Mouse (Mus musculus): ENCODE measurements at regions not wholly inside any gene's neighbourhood (a gene's known extent, or its start where the extent isn't known, plus 50 kb on each side); places are given as distances from the start of the nearest gene placed in this dataset.

DNA sequence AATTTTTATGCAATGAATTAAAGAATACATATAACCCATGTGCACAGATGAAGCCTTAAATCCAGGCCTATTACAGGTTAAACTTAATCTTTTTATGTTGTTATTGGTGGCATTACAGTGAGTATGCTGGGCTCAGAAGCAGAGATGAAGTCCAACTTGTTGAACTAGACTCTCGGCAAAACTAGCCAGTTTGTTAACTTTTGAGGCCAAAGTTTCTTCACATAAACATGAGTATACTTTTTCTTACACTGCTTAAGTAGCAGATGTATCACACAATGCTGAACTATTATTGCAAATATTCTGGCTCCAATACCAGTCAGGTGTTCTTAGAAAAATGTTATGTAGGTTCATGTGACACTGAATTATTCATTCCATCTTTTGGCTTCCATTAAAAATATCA, 592.4 kb upstream of the Cited2 start:
- Histone ChIP-seq H3K27me3 (ENCODE audit: insufficient read depth, low read length) (no peaks in the 10 kb centered on the region), H3K9me3 (ENCODE audit: low read length) (no peaks in the 10 kb centered on the region), H3K4me3 (replicated peaks; ENCODE audit: low read length) (no peak overlapping the region), H3K4me1 (replicated peaks; ENCODE audit: low read depth, low read length) (no peaks in the 10 kb centered on the region), H3K36me3 (ENCODE audit: insufficient read depth, low read length) (no peaks in the 10 kb centered on the region)
- TF ChIP-seq CTCF (conservative IDR thresholded peaks at IDR 0.05; ENCODE audit: low read length) (no peak), POU5F1 (IDR thresholded peaks at IDR 0.05; ENCODE audit: borderline replicate concordance, low read length) (no peak), NANOG (IDR thresholded peaks at IDR 0.05; ENCODE audit: borderline replicate concordance, low read length) (no peak)

DNA sequence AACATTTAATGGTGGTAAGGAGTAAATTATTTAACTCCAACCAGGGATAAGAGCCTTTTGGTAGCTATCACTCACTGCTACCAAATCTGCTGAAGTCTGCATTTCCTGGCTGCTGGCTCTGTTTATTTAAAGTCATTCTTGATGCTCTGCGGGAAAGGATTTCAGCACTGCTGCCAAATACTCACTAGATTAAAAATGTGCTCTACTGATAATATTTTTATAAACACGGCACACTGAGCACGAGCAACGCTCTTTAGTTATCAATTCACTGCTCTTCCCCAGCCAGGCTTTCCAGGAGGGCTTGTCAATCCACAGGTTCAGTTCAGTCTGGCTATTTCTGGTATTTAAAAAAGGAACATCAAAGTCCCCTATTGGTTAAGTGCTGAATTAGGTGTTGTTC, 591.3 kb upstream of the Cited2 start:
- no peaks in the 10 kb centered on the region for H3K36me3 ChIP-seq (ENCODE audit: insufficient read depth, low read length)
- no peaks in the 10 kb centered on the region for H3K9me3 ChIP-seq (ENCODE audit: low read length)
- no peak for TF ChIP-seq CTCF (conservative IDR thresholded peaks at IDR 0.05; ENCODE audit: low read length)
- no peak for TF ChIP-seq NANOG (IDR thresholded peaks at IDR 0.05; ENCODE audit: borderline replicate concordance, low read length)
- no peak for TF ChIP-seq POU5F1 (IDR thresholded peaks at IDR 0.05; ENCODE audit: borderline replicate concordance, low read length)
- no peaks in the 10 kb centered on the region for H3K4me1 ChIP-seq (replicated peaks; ENCODE audit: low read depth, low read length)
- no peaks in the 10 kb centered on the region for H3K27me3 ChIP-seq (ENCODE audit: insufficient read depth, low read length)
- no peak overlapping the region for H3K4me3 ChIP-seq (replicated peaks; ENCODE audit: low read length)

DNA sequence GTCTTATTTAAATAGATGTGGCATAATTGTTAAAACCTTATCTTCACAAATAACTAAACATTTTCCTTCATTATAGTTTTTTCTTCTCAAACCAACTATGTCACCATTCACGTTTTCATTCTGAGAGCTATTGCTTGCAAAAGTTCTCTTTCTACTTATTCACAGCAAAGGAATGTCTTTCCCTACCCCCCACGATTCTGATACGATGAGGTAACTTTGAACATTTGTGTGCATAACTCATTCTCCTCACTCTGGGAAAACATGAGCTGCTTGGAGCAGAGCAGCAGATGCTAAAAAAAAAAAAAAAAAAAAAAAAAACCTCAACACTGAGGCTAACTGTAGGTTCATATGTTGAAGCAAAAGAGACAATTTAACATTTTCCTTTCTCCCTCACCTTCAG, 547.6 kb upstream of the Cited2 start:
- H3K9me3 ChIP-seq (ENCODE audit: low read length): peaks cover 11% of the 10 kb centered on the region
- peaks cover 8% of the 10 kb centered on the region for H3K4me1 ChIP-seq (replicated peaks; ENCODE audit: low read depth, low read length)
- no peak overlapping the region for H3K4me3 ChIP-seq (replicated peaks; ENCODE audit: low read length)
- no peak for TF ChIP-seq CTCF (conservative IDR thresholded peaks at IDR 0.05; ENCODE audit: low read length)
- no peak for TF ChIP-seq POU5F1 (IDR thresholded peaks at IDR 0.05; ENCODE audit: borderline replicate concordance, low read length)
- TF ChIP-seq NANOG (IDR thresholded peaks at IDR 0.05; ENCODE audit: borderline replicate concordance, low read length): no peak
- no peaks in the 10 kb centered on the region for H3K27me3 ChIP-seq (ENCODE audit: insufficient read depth, low read length)
- peaks cover 6% of the 10 kb centered on the region; the same call in 1 of the 2 replicates for H3K36me3 ChIP-seq (ENCODE audit: insufficient read depth, low read length)

DNA sequence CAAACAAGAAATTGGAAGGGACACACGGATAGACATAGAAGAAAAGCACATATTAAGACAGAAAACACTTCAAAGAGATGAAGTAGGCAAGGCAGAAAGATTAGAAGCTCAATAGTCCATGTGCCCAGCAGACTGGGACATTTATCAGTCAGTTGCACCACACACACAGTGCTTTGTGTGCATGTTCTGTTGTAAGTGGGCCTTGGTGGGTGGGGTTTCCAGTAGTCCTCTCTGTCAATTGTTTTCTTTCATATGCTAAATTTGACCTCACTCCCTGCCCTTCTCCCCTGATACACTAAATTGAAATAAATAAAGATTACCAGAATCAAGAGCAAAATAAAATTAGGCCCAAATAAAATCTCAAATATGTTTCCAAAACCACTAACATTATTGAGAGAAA, 546.0 kb upstream of the Cited2 start:
- Histone ChIP-seq H3K27me3 (ENCODE audit: insufficient read depth, low read length) (no peaks in the 10 kb centered on the region), H3K4me3 (replicated peaks; ENCODE audit: low read length) (no peak overlapping the region), H3K9me3 (ENCODE audit: low read length) (peaks cover 11% of the 10 kb centered on the region), H3K4me1 (replicated peaks; ENCODE audit: low read depth, low read length) (peaks cover 8% of the 10 kb centered on the region), H3K36me3 (ENCODE audit: insufficient read depth, low read length) (peaks cover 6% of the 10 kb centered on the region; the same call in 1 of the 2 replicates)
- TF ChIP-seq POU5F1 (IDR thresholded peaks at IDR 0.05; ENCODE audit: borderline replicate concordance, low read length): no peak; the same call in 1 of the 2 replicates
- peak; percentile 29; the same call in 1 of the 2 replicates for TF ChIP-seq NANOG (IDR thresholded peaks at IDR 0.05; ENCODE audit: borderline replicate concordance, low read length)

DNA sequence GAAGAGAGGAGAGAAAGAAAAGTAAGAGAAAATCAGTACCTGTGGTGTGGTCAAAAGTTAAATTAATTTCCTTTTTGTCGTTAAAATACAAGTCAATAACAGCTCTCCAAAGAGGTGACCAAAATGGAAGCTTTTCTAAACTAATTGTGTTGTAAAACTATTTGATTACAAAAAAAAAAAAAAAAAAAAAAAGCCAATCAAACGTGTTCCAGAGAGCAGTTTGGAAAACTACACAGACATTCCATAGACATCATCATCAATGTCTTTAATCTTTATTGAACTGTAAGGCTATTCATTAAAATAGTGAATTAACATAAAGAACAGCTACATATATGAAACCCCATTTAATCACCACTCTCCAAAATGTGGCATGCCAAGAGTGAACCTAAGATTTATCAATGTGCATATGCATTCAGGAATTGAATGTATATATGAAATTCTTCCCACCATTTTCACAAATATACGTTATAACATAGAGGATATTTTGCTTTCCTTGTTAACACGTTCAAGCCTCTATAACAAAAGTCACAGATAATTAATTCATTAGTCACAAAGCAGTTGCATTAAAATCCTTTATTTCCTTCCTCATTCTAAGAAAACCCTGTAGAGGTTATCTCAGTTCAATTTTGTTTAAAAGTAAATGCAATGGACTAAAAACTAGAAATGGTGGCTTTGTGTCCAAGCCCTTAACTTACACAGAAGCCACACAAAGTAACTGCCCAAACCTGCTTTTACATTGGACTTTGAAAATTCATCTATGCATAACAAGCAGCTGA, 545.3 kb upstream of the Cited2 start:
- Histone ChIP-seq H3K4me3 (replicated peaks; ENCODE audit: low read length) (no peak overlapping the region), H3K36me3 (ENCODE audit: insufficient read depth, low read length) (peaks cover 6% of the 10 kb centered on the region; the same call in 1 of the 2 replicates), H3K27me3 (ENCODE audit: insufficient read depth, low read length) (no peaks in the 10 kb centered on the region), H3K4me1 (replicated peaks; ENCODE audit: low read depth, low read length) (peaks cover 8% of the 10 kb centered on the region), H3K9me3 (ENCODE audit: low read length) (peaks cover 11% of the 10 kb centered on the region)
- no peak for TF ChIP-seq POU5F1 (IDR thresholded peaks at IDR 0.05; ENCODE audit: borderline replicate concordance, low read length)
- no peak for TF ChIP-seq NANOG (IDR thresholded peaks at IDR 0.05; ENCODE audit: borderline replicate concordance, low read length)
- no peak for TF ChIP-seq CTCF (conservative IDR thresholded peaks at IDR 0.05; ENCODE audit: low read length)

DNA sequence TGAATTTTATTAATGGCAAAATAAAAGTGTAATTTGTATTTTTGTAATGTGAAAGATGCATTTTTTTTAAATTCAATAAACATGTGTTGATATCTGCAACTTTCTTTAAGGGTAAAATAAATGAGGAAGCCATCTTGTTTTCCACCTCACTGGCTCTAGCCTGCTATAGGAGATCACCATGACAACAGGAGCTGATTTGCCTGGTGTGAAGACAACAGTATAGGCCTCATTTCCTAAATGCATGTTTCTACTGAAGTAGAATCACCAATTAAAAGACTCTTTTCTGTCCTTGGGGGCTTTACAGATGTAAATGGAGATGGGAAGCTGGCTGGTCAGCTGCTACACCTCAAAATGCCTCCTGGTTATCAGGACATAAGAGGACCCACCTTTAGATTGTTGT, 544.4 kb upstream of the Cited2 start:
- Histone ChIP-seq H3K27me3 (ENCODE audit: insufficient read depth, low read length) (no peaks in the 10 kb centered on the region), H3K4me1 (replicated peaks; ENCODE audit: low read depth, low read length) (peaks cover 8% of the 10 kb centered on the region), H3K36me3 (ENCODE audit: insufficient read depth, low read length) (peaks cover 6% of the 10 kb centered on the region; the same call in 1 of the 2 replicates), H3K4me3 (replicated peaks; ENCODE audit: low read length) (no peak overlapping the region), H3K9me3 (ENCODE audit: low read length) (peaks cover 11% of the 10 kb centered on the region)
- peak; percentile 73; the same call in 1 of the 2 replicates for TF ChIP-seq NANOG (IDR thresholded peaks at IDR 0.05; ENCODE audit: borderline replicate concordance, low read length)
- TF ChIP-seq POU5F1 (IDR thresholded peaks at IDR 0.05; ENCODE audit: borderline replicate concordance, low read length): no peak

DNA sequence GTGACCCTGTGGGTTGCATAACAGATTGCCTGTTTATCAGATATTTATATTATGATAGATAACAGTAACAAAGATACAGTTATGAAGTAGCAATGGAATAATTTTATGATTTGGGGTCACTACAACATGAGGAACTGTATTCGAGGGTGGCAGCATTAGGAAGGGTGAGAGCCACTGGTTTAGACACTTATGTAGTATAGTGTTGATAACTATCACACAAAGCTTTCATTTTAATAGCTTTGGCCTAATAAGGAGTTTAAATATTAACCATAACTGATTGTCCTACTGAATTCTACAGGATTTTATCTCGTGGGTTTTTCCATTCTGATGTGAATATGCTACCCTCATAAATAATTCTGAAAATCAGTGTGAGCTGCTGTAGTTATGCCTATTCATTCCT, 538.6 kb upstream of the Cited2 start:
- TF ChIP-seq POU5F1 (IDR thresholded peaks at IDR 0.05; ENCODE audit: borderline replicate concordance, low read length): no peak
- no peak for TF ChIP-seq CTCF (conservative IDR thresholded peaks at IDR 0.05; ENCODE audit: low read length)
- TF ChIP-seq NANOG (IDR thresholded peaks at IDR 0.05; ENCODE audit: borderline replicate concordance, low read length): no peak
- Histone ChIP-seq H3K36me3 (ENCODE audit: insufficient read depth, low read length) (no peaks in the 10 kb centered on the region), H3K27me3 (ENCODE audit: insufficient read depth, low read length) (no peaks in the 10 kb centered on the region), H3K4me1 (replicated peaks; ENCODE audit: low read depth, low read length) (no peaks in the 10 kb centered on the region), H3K9me3 (ENCODE audit: low read length) (no peaks in the 10 kb centered on the region), H3K4me3 (replicated peaks; ENCODE audit: low read length) (no peak overlapping the region)

DNA sequence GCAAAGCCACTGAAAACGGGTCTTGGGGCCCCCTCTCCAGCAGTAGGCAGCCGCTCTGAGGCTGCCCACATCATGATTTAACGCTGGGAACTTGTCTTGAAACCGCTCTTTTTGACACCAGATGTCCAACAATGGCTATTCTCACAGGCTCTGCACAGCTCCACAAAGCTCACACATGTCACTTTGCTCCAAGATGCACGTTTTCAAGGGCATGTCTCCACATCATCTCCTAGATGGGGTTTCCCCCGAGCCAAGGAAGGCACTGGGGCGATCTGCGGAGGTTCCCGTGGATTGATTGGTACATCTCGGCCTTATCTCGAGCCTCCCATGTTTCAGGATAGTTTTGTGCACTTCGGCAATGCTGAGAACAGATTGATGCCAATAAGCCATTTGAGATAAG, 526.8 kb upstream of the Cited2 start:
- TF ChIP-seq POU5F1 (IDR thresholded peaks at IDR 0.05; ENCODE audit: borderline replicate concordance, low read length) (no peak), NANOG (IDR thresholded peaks at IDR 0.05; ENCODE audit: borderline replicate concordance, low read length) (no peak), CTCF (conservative IDR thresholded peaks at IDR 0.05; ENCODE audit: low read length) (no peak)
- H3K4me1 ChIP-seq (replicated peaks; ENCODE audit: low read depth, low read length): peaks cover 6% of the 10 kb centered on the region

DNA sequence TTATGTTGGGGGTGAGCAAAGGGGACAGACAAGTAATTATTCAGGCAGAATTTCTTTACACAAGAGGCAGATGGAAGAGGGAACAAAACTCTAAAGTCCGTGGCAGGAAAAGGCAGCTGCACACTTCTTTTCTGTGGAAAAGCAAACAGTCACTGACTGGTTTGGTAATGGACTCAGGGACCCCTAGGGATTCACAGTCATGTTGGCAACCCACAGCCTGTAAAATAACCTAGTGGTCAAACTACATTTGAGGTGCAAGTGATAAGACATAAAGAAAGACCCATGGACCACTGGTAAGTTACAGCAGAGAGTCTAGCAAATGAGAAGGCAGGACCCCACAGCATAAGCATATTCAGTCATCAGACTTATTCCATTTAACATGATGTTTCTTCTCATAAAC, 526.4 kb upstream of the Cited2 start:
- Histone ChIP-seq H3K4me3 (replicated peaks; ENCODE audit: low read length) (no peak overlapping the region), H3K9me3 (ENCODE audit: low read length) (no peaks in the 10 kb centered on the region), H3K4me1 (replicated peaks; ENCODE audit: low read depth, low read length) (peaks cover 6% of the 10 kb centered on the region), H3K36me3 (ENCODE audit: insufficient read depth, low read length) (no peaks in the 10 kb centered on the region), H3K27me3 (ENCODE audit: insufficient read depth, low read length) (no peaks in the 10 kb centered on the region)
- TF ChIP-seq NANOG (IDR thresholded peaks at IDR 0.05; ENCODE audit: borderline replicate concordance, low read length) (no peak), POU5F1 (IDR thresholded peaks at IDR 0.05; ENCODE audit: borderline replicate concordance, low read length) (no peak), CTCF (conservative IDR thresholded peaks at IDR 0.05; ENCODE audit: low read length) (no peak)

More for the DNA sequence above, 526.8 kb upstream of the Cited2 start:
- Histone ChIP-seq H3K9me3 (ENCODE audit: low read length) (no peaks in the 10 kb centered on the region), H3K36me3 (ENCODE audit: insufficient read depth, low read length) (no peaks in the 10 kb centered on the region), H3K27me3 (ENCODE audit: insufficient read depth, low read length) (no peaks in the 10 kb centered on the region), H3K4me3 (replicated peaks; ENCODE audit: low read length) (no peak overlapping the region)
